Mouse (Mus musculus): Measurements from ENCODE around the gene Ciapin1.

- no peak for TF ChIP-seq CTCF (IDR thresholded peaks at IDR 0.05; ENCODE audit: extremely low read depth, insufficient read depth, low read length)
- no peak for TF ChIP-seq POLR2A (IDR thresholded peaks at IDR 0.05; ENCODE audit: extremely low read depth, insufficient read depth, low read length)
These were observed 57.5 kb downstream of the Ciapin1 start for GRCm38 (mm10) chr8:94780491-94781154.
